Mouse (Mus musculus): ENCODE results near the gene Gm8439. TPM values are rescaled to one million over a fixed set of nuclear protein-coding genes. Genes with fewer than 3 reads are reported as not detected.

Gene Gm8439
- total RNA-seq (2014; fragmentation: Nextera tagmentation): not detected in 2 replicates
- total RNA-seq (2017): not detected in 2 replicates
- not detected in 2 replicates for polyA plus RNA-seq (2012)

DNA sequence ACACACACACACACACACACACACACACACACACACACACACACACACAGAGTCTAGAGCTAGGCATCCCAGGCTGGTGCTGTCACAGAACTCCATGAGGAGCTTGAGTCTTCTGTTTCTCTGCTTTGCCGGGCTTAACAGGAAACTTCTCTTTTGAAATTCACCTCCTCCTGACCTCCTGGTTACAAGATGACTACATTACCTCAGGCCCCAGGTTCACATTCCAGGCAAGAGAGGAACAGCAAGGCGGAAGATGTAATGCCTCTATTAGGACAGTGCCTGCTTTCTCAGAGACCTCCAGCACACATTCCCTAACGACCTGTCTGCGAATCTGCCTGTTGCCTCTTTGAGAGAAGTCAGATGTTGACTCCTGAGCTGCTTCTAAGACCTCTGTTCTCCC, at the start of gene Gm8439:
TSS of gene Gm8439 (plus strand) at position 301 of the 400 bp plus-strand sequence.
- no peaks in the 10 kb centered on the region for H3K9me3 ChIP-seq (replicated peaks)
- no peak for ATAC-seq (ENCODE audit: extremely low read depth, insufficient number of reproducible peaks, low FRiP score, poor library complexity, severe bottlenecking)

DNA sequence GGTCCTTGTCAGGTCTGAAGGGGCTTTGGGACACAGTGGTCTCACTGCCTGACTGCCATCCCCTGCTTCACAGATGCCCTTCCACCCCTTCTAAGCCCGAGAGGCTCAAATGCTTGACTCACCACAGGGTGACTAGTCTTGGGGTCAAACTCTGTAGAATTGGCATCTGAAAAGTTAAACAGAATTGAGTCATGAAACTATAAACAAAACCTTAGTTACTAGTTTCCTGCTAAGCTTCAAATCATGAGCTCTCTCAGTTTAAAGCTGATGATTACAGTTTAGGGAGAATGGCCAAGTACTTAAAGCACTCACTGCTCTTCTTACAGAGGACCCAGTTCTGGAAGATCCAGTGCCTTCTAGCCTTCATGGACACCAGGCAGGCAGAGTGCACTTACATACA, 43.6 kb upstream of the Gm8439 start:
- no peak for TF ChIP-seq POLR2AphosphoS5 (IDR thresholded peaks at IDR 0.05; ENCODE audit: insufficient replicate concordance, low read depth, low read length)
- no peak for TF ChIP-seq CTCF (IDR thresholded peaks at IDR 0.05; ENCODE audit: low read depth, low read length)
- TF ChIP-seq GATA2 (IDR thresholded peaks at IDR 0.05; ENCODE audit: borderline replicate concordance, low read depth, low read length): no peak
- TF ChIP-seq GATA1 (IDR thresholded peaks at IDR 0.05; ENCODE audit: borderline replicate concordance, low read length): no peak
- TF ChIP-seq TAL1 (conservative IDR thresholded peaks at IDR 0.05; ENCODE audit: low read depth, low read length): no peak
- DNase-seq (ENCODE audit: low spot score): no peak
- ATAC-seq (ENCODE audit: extremely low read depth, insufficient number of reproducible peaks, low FRiP score, poor library complexity, severe bottlenecking): no peak
- H3K36me3 ChIP-seq (replicated peaks): peaks cover 95% of the 10 kb centered on the region
- H3K27me3 ChIP-seq (ENCODE audit: insufficient read depth, low read length): no peaks in the 10 kb centered on the region
- no peaks in the 10 kb centered on the region for H3K9me3 ChIP-seq (replicated peaks)
- no peak overlapping the region for H3K4me3 ChIP-seq (ENCODE audit: low read depth, low read length)
- no peaks in the 10 kb centered on the region for H3K4me1 ChIP-seq (ENCODE audit: insufficient read depth, low read depth, low read length)

More for the DNA sequence above, at the start of gene Gm8439:
- TF ChIP-seq TAL1 (conservative IDR thresholded peaks at IDR 0.05; ENCODE audit: low read depth, low read length) (no peak), POLR2AphosphoS5 (IDR thresholded peaks at IDR 0.05; ENCODE audit: insufficient replicate concordance, low read depth, low read length) (no peak)
- Histone ChIP-seq H3K4me1 (ENCODE audit: insufficient read depth, low read depth, low read length) (peaks cover 25% of the 10 kb centered on the region), H3K4me3 (ENCODE audit: low read depth, low read length) (no peak within 1 kb of the TSS), H3K27me3 (ENCODE audit: insufficient read depth, low read length) (peaks cover 28% of the 10 kb centered on the region), H3K36me3 (replicated peaks) (no peaks in the 10 kb centered on the region)
- DNase-seq (ENCODE audit: low spot score): no peak

DNA sequence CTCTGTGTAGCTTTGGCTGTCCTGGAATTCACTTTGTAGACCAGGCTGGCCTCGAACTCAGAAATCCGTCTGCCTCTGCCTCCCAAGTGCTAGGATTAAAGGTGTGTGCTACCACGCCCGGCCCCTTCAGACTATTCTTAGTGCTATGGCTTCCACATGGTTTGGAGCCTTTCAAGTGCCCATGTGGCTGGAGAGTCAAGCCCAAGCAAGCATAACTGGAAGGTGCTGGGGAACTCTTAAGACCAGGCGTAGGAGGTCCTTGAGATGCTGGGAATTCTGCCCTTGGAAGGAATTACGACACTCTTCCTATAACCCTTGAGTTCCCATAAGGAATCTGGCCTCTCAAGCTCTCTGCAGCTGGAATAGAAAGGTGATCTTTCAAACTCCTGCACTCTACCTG, 32.0 kb upstream of the Gm8439 start:
- Histone ChIP-seq H3K9me3 (replicated peaks) (no peaks in the 10 kb centered on the region), H3K4me1 (ENCODE audit: insufficient read depth, low read depth, low read length) (peaks cover 2% of the 10 kb centered on the region; the same call in 1 of the 2 replicates), H3K4me3 (ENCODE audit: low read depth, low read length) (no peak overlapping the region), H3K36me3 (replicated peaks) (peaks cover 96% of the 10 kb centered on the region), H3K27me3 (ENCODE audit: insufficient read depth, low read length) (no peaks in the 10 kb centered on the region)
- no peak for TF ChIP-seq CTCF (IDR thresholded peaks at IDR 0.05; ENCODE audit: low read depth, low read length)
- no peak for TF ChIP-seq GATA2 (IDR thresholded peaks at IDR 0.05; ENCODE audit: borderline replicate concordance, low read depth, low read length)
- TF ChIP-seq TAL1 (conservative IDR thresholded peaks at IDR 0.05; ENCODE audit: low read depth, low read length): no peak
- no peak for TF ChIP-seq GATA1 (IDR thresholded peaks at IDR 0.05; ENCODE audit: borderline replicate concordance, low read length)
- TF ChIP-seq POLR2AphosphoS5 (IDR thresholded peaks at IDR 0.05; ENCODE audit: insufficient replicate concordance, low read depth, low read length): no peak
- no peak for DNase-seq (ENCODE audit: low spot score)
- no peak for ATAC-seq (ENCODE audit: extremely low read depth, insufficient number of reproducible peaks, low FRiP score, poor library complexity, severe bottlenecking)

DNA sequence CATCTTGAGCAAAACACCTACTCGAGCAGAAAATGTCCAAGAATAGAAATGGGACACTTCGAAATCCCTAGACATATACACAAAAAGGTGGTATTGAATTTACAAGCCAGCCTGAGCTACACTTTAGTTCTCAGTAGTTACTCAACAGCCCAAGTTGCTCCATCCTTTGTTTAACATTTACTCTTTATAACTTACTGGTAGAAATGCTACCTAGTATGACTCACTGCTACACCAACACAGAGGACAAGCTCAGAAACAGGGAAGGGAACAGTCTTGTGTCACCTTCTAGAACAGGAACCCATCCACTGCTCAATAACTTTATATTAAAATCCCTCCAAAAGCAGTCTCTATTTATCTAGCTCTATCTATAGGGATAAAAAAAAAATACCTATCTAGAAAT, 22.8 kb upstream of the Gm8439 start:
- Histone ChIP-seq H3K27me3 (ENCODE audit: insufficient read depth, low read length) (no peaks in the 10 kb centered on the region), H3K4me1 (ENCODE audit: insufficient read depth, low read depth, low read length) (peaks cover 38% of the 10 kb centered on the region), H3K4me3 (ENCODE audit: low read depth, low read length) (no peak overlapping the region), H3K9me3 (replicated peaks) (no peaks in the 10 kb centered on the region), H3K36me3 (replicated peaks) (peaks cover 68% of the 10 kb centered on the region)
- TF ChIP-seq GATA2 (IDR thresholded peaks at IDR 0.05; ENCODE audit: borderline replicate concordance, low read depth, low read length) (no peak), POLR2AphosphoS5 (IDR thresholded peaks at IDR 0.05; ENCODE audit: insufficient replicate concordance, low read depth, low read length) (no peak), GATA1 (IDR thresholded peaks at IDR 0.05; ENCODE audit: borderline replicate concordance, low read length) (no peak), TAL1 (conservative IDR thresholded peaks at IDR 0.05; ENCODE audit: low read depth, low read length) (no peak), CTCF (IDR thresholded peaks at IDR 0.05; ENCODE audit: low read depth, low read length) (no peak)
- ATAC-seq (ENCODE audit: extremely low read depth, insufficient number of reproducible peaks, low FRiP score, poor library complexity, severe bottlenecking) (no peak), DNase-seq (ENCODE audit: low spot score) (no peak)

DNA sequence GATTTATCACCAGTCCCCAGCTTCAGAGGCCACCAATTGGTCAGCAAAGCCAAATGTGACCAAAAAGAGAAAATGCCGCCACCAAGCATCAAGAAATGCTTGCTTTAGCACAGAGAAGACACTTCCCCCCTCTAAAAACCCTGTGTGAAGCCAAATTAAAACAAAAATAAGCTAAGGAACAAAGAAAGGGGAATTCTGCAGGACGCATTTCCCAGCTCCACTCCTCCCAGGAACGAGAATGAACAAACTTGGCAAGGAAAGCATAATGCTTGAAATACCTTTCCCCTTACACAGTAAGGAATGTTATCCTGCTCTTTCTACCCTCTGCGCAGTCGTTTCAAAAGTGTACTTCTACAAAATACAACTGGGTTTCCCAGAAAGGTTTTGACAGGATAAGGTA, 20.5 kb upstream of the Gm8439 start:
- Histone ChIP-seq H3K36me3 (replicated peaks) (peaks cover 48% of the 10 kb centered on the region), H3K4me1 (ENCODE audit: insufficient read depth, low read depth, low read length) (peaks cover 42% of the 10 kb centered on the region), H3K27me3 (ENCODE audit: insufficient read depth, low read length) (no peaks in the 10 kb centered on the region), H3K9me3 (replicated peaks) (no peaks in the 10 kb centered on the region), H3K4me3 (ENCODE audit: low read depth, low read length) (peak overlapping the region; percentile 14; the same call in 1 of the 2 replicates)
- DNase-seq (ENCODE audit: low spot score) (no peak), ATAC-seq (ENCODE audit: extremely low read depth, insufficient number of reproducible peaks, low FRiP score, poor library complexity, severe bottlenecking) (no peak)
- TF ChIP-seq GATA1 (IDR thresholded peaks at IDR 0.05; ENCODE audit: borderline replicate concordance, low read length) (no peak), CTCF (IDR thresholded peaks at IDR 0.05; ENCODE audit: low read depth, low read length) (no peak), GATA2 (IDR thresholded peaks at IDR 0.05; ENCODE audit: borderline replicate concordance, low read depth, low read length) (no peak), POLR2AphosphoS5 (IDR thresholded peaks at IDR 0.05; ENCODE audit: insufficient replicate concordance, low read depth, low read length) (no peak), TAL1 (conservative IDR thresholded peaks at IDR 0.05; ENCODE audit: low read depth, low read length) (no peak)

GRCm38 (mm10) chr4:120569025-120569424, 19.5 kb upstream of the Gm8439 start:
- H3K36me3 ChIP-seq (replicated peaks): peaks cover 38% of the 10 kb centered on the region
- H3K4me3 ChIP-seq (ENCODE audit: low read depth, low read length): peak overlapping the region; percentile 88
- TF ChIP-seq TAL1 (conservative IDR thresholded peaks at IDR 0.05; ENCODE audit: low read depth, low read length): no peak
- TF ChIP-seq GATA2 (IDR thresholded peaks at IDR 0.05; ENCODE audit: borderline replicate concordance, low read depth, low read length): no peak
- TF ChIP-seq GATA1 (IDR thresholded peaks at IDR 0.05; ENCODE audit: borderline replicate concordance, low read length): no peak
- TF ChIP-seq CTCF (IDR thresholded peaks at IDR 0.05; ENCODE audit: low read depth, low read length): no peak
- TF ChIP-seq POLR2AphosphoS5 (IDR thresholded peaks at IDR 0.05; ENCODE audit: insufficient replicate concordance, low read depth, low read length): no peak
- no peaks in the 10 kb centered on the region for H3K27me3 ChIP-seq (ENCODE audit: insufficient read depth, low read length)
- DNase-seq (ENCODE audit: low spot score): no peak
- peaks cover 38% of the 10 kb centered on the region for H3K4me1 ChIP-seq (ENCODE audit: insufficient read depth, low read depth, low read length)
- no peaks in the 10 kb centered on the region for H3K9me3 ChIP-seq (replicated peaks)
- ATAC-seq (ENCODE audit: extremely low read depth, insufficient number of reproducible peaks, low FRiP score, poor library complexity, severe bottlenecking): no peak

Measured in G1E (cell line).